Mouse (Mus musculus): ENCODE results near the gene Heatr1.

- no peak for TF ChIP-seq POLR2A (IDR thresholded peaks at IDR 0.05; ENCODE audit: insufficient read depth, low read depth, low read length)
- no peak for TF ChIP-seq CTCF (IDR thresholded peaks at IDR 0.05; ENCODE audit: insufficient read depth, low read depth, low read length)
These were observed 48.0 kb upstream of the Heatr1 start for GRCm38 (mm10) chr13:12346837-12347236.

All from olfactory bulb, adult 2 months (tissue).